Mouse (Mus musculus): ENCODE measurements at regions not wholly inside any gene's neighbourhood (a gene's known extent, or its start where the extent isn't known, plus 50 kb on each side); places are given as distances from the start of the nearest gene placed in this dataset.

DNA sequence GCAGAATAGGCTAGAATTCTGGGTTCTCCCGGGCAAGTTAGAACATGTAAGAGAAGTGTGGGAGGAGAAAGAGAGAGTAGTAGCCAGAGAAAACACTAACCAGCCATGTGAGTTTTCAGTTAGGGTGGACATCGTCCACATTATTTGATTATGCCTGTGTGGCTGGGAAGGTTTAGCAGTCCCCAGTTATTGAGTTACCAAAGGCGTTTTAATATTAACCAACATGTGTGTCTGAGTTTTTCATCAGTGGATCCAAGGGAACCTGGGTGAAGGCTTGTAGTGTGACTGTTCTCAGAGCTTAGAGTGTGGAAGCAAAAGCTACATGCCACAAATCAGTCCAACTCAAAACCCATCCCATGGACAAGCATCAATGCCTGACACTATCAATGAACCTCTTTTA is 594.0 kb upstream of the Cdh20 start:
- no peaks in the 10 kb centered on the region for H3K9me3 ChIP-seq (replicated peaks)
- peak overlapping the region; percentile 62; the same call in 1 of the 2 replicates for H3K27ac ChIP-seq
- 69% methylated on average over 3 of the region's 3 CpGs for WGBS
- H3K36me3 ChIP-seq, result no peaks in the 10 kb centered on the region
- no peaks in the 10 kb centered on the region for H3K4me1 ChIP-seq
- peak; percentile 86 for ATAC-seq (replicated peaks; ENCODE audit: low FRiP score)
- H3K27me3 ChIP-seq, result no peaks in the 10 kb centered on the region
- no peak overlapping the region for H3K4me3 ChIP-seq (replicated peaks)
- H3K9ac ChIP-seq, result no peak overlapping the region
- no peak overlapping the region for H3K4me2 ChIP-seq

Data from kidney, embryonic 15.5 days (tissue).